Mouse (Mus musculus) liver, postnatal 0 days (tissue): ENCODE measurements around the gene Naa40.

Experiments used
- CTCF ChIP-seq: sonication (generic); IDR thresholded peaks from 2 replicates; pipeline ENCODE4 v1.5.1; 2016; ENCODE audit warnings: antibody characterized with exemption, low read depth
- EP300 ChIP-seq: IDR thresholded peaks from 2 replicates; pipeline ENCODE4 v1.6.1; 2016; ENCODE audit warnings: antibody characterized with exemption, low read depth, mild to moderate bottlenecking

DNA sequence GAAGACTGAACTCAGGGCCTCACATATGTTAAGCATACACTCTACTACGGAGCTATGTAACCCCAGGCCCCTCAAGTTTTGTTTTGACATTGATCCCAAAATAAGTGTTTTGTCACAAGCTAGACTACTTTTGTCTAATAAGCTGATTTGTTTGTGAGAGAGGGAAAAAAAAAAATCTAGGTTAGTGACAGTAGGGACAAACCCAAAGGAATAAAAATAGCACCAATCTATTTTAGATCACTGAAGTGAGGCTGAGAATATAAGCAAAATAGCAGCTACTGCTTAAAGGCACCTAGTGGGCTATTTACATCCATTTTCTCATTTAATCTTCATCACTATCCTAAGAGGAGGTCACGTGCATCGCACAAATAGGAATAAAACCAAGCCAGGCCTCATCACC, 1.4 kb downstream of the Naa40 start:
- no peak for TF ChIP-seq CTCF
- no peak for TF ChIP-seq EP300
